Comparison of ENCODE assay signal across 12 mouse cellular contexts in genomic region chr14:5879136-5879535, GRCm38 (mm10). TPM values are rescaled to one million over a fixed set of nuclear protein-coding genes. Genes with fewer than 3 reads are reported as not detected.
DNase-seq lines count a peak whose midpoint lies in the region; ATAC-seq and TF ChIP-seq lines count a peak whose summit lies in the region.
"Not testable (repeated sequence)": the region's sequence is repeated elsewhere in the genome, so short reads cannot be mapped to it uniquely, and the experiment has no call there.
"Had no signal": no experiment of that assay in that cellular context is flagged by ENCODE, and none has a peak within 500 bp of the region (broad histone marks: within the 10 kb centered on the region; RNA-seq: fewer than 3 reads in every experiment).

No protein-coding gene starts in this region.

- TF ChIP-seq CTCF in gastrocnemius, adult 2 months (IDR thresholded peaks at IDR 0.05): peak; percentile 33
- peak; percentile 73 for TF ChIP-seq CTCF in midbrain, postnatal 0 days (IDR thresholded peaks at IDR 0.05)

- 9% methylated on average over 5 of the region's 11 CpGs for WGBS in liver, embryonic 11.5 days
- 7% methylated on average over 4 of the region's 11 CpGs for WGBS in midbrain, postnatal 0 days

- not testable (repeated sequence) for H3K4me1 ChIP-seq in liver, embryonic 11.5 days (replicated peaks; ENCODE audit: control insufficient read depth, insufficient read depth, low read length); midbrain, postnatal 0 days (ENCODE audit: insufficient read depth, low read length)

- not testable (repeated sequence) for H3K36me3 ChIP-seq in liver, embryonic 11.5 days (ENCODE audit: control insufficient read depth, insufficient read depth, low read length); midbrain, postnatal 0 days (ENCODE audit: insufficient read depth, low read length)

- not testable (repeated sequence) for ATAC-seq in liver, embryonic 11.5 days (replicated peaks; ENCODE audit: low FRiP score); midbrain, postnatal 0 days (ENCODE audit: low FRiP score)

- not testable (repeated sequence) for H3K27ac ChIP-seq in gastrocnemius, adult 2 months; liver, embryonic 11.5 days (ENCODE audit: low read depth, low read length); midbrain, postnatal 0 days (ENCODE audit: low read depth, low read length)

- intact Hi-C loops in gastrocnemius, adult 2 months (cut with DNase I): not testable (repeated sequence)

- peak; percentile 5 for DNase-seq in adrenal gland, postnatal 10 days
- DNase-seq in embryo, embryonic 10 days (ENCODE audit: low spot score): peak; percentile 85
- not testable (repeated sequence) for DNase-seq in gastrocnemius, adult 2 months
- peak; percentile 0 for DNase-seq in hindlimb bud, embryonic 11.5 days (ENCODE audit: extremely low spot score, low read depth, low spot score)
- peak; percentile 13 to 29 for DNase-seq in layer of hippocampus, adult 8-10 months (ENCODE audit: low spot score in 2 of 2)
- DNase-seq in liver, embryonic 11.5 days (ENCODE audit: low spot score): peak; percentile 29
- DNase-seq in midbrain, postnatal 0 days (ENCODE audit: low spot score): peak; percentile 85
- peak; percentile 43 for DNase-seq in testis, postnatal 10 days (ENCODE audit: low spot score)

- H3K9ac ChIP-seq in liver, embryonic 11.5 days (ENCODE audit: low read depth, low read length); midbrain, postnatal 0 days (replicated peaks; ENCODE audit: low read length, poor library complexity, severe bottlenecking): not testable (repeated sequence)

- not testable (repeated sequence) for H3K4me2 ChIP-seq in liver, embryonic 11.5 days; midbrain, postnatal 0 days (ENCODE audit: low read depth, low read length, poor library complexity, severe bottlenecking)

- not testable (repeated sequence) for H3K9me3 ChIP-seq in liver, embryonic 11.5 days (ENCODE audit: control insufficient read depth, low read length); midbrain, postnatal 0 days (ENCODE audit: low read length)

- not testable (repeated sequence) for H3K27me3 ChIP-seq in liver, embryonic 11.5 days (replicated peaks; ENCODE audit: control insufficient read depth, insufficient read depth, low read length); midbrain, postnatal 0 days (ENCODE audit: insufficient read depth, low read length)

- not testable (repeated sequence) for H3K4me3 ChIP-seq in gastrocnemius, adult 2 months; liver, embryonic 11.5 days (ENCODE audit: low read depth, low read length); midbrain, postnatal 0 days (ENCODE audit: low read depth, low read length)

RNA-seq across cellular contexts. Expression of gene Gm8237, which starts 1.0 kb away (rescaled TPM):
- total RNA-seq in adrenal gland, postnatal 10 days (2021): under 1 TPM; 0.60 to 0.91 TPM
- under 1 TPM in 1 of 2 experiments, not detected in 1; 0.31 TPM for total RNA-seq in gastrocnemius, adult 2 months (2021)
- total RNA-seq in layer of hippocampus, adult 8-10 months (2022): 1 to 10 TPM in 3 of 4 experiments, under 1 TPM in 1; 0.89 to 1.5 (median 1.0) TPM
- 0.16 TPM in 1 of 2 replicates, not detected in the other for polyA plus RNA-seq in liver, embryonic 11.5 days (2014; fragmentation: Nextera tagmentation; extraction: Ambion mirVana)
- 0.49 and 1.2 TPM in 2 replicates for total RNA-seq in midbrain, postnatal 0 days (2014; rRNA removed)
- polyA plus RNA-seq in midbrain, postnatal 0 days (2015; fragmentation: Nextera tagmentation; extraction: Ambion mirVana): 1.4 and 1.6 TPM in 2 replicates

RNA-seq across cellular contexts. Expression of gene Gm3424, which starts 49.0 kb away (rescaled TPM):
- not detected for total RNA-seq in adrenal gland, postnatal 10 days (2021)
- not detected for total RNA-seq in gastrocnemius, adult 2 months (2021)
- not detected for total RNA-seq in layer of hippocampus, adult 8-10 months (2022)
- polyA plus RNA-seq in liver, embryonic 11.5 days (2014; fragmentation: Nextera tagmentation; extraction: Ambion mirVana): not detected in 2 replicates
- not detected in 2 replicates for total RNA-seq in midbrain, postnatal 0 days (2014; rRNA removed)
- not detected in 2 replicates for polyA plus RNA-seq in midbrain, postnatal 0 days (2015; fragmentation: Nextera tagmentation; extraction: Ambion mirVana)
- total RNA-seq: heart, postnatal 10 days had no signal
- polyA plus RNA-seq: CD4-positive, CD25-positive, alpha-beta regulatory T cell, adult 4 months; limb, embryonic 12.5 days; midbrain, embryonic 16.5 days had no signal
